Mouse (Mus musculus): ENCODE data around the gene Anxa3. TPM values are rescaled to one million over a fixed set of nuclear protein-coding genes. Genes with fewer than 3 reads are reported as not detected.

Gene Anxa3
- polyA plus RNA-seq (2015; fragmentation: Illumina TruSeq; extraction: RNeasy Lipid Tissue Mini Kit (QIAGEN cat#74804); ENCODE audit: insufficient read depth, low read depth, low replicate concordance), result 47.5 TPM

DNA sequence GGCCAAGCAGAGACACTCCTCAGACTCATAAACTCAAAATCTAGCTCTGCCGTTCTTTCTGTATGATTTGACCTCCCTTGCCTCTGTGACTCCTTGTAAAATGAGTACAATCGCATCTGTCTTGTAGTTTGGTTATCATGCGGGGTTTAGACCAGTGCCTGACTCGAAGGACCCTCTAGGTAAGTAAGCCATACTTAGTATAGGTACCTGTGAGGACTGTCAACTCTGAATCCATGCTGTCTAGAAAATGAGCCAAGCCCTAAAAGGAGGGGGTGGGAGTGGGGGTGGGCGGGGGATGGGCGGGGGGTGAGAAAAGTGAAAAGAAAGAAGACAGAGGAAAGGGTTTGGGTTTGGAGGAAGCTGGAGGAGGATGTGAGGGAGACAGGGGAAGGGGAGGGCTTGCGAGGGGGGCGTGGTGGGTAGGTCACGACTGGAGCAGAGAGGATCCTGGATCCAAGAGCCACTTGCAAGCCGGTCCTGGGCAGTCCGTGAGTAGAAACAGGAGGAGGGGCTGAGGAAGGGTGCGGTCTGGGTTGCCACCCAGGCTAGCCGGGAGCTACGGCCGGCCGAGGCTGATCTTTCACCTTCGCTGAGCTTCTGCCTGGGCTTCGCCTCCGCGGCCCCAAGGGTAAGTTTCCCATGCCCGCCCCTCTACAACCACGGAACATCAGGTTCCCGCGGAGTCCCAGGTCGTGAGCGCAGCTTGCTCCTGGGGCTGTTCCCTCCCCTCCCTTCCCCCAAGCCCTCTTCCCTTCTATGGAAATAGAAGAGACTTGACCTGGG, at the start of gene Anxa3:
Gene Anxa3, plus strand, starts transcription at position 404 of the 783 bp plus-strand sequence.

Other genes with a start within 250 kb of the Anxa3 start
- 1.7 TPM for gene Bmp2k, start 204.3 kb downstream of the Anxa3 start, polyA plus RNA-seq (2015; fragmentation: Illumina TruSeq; extraction: RNeasy Lipid Tissue Mini Kit (QIAGEN cat#74804); ENCODE audit: insufficient read depth, low read depth, low replicate concordance)

Measured in pancreas, adult 10 weeks (tissue).